Mouse (Mus musculus) forebrain, embryonic 14.5 days (tissue): ENCODE measurements around the gene Anapc15. TPM values are rescaled to one million over a fixed set of nuclear protein-coding genes. Genes with fewer than 3 reads are reported as not detected.
"Not testable (repeated sequence)": the region's sequence is repeated elsewhere in the genome, so short reads cannot be mapped to it uniquely, and the experiment has no call there.

ENCODE experiments used
- ATAC-seq: fragments of 200-750 bp; cut with Nextera tagmentation; 2 replicates; pipeline ENCODE4 v1.8.0; 2017; ENCODE audit warnings: mild to moderate bottlenecking, moderate library complexity
- DNase-seq: peaks from one replicate; pipeline ENCODE4 v3.0.0-alpha.2; 2015; ENCODE audit warnings: low spot score
- H3K27ac ChIP-seq: fragments of 300-500 bp; sonication (generic); 2 replicates; pipeline ENCODE4 v1.5.1; 2014; ENCODE audit warnings: low read depth, mild to moderate bottlenecking, control low read depth, low read length, moderate library complexity
- H3K27me3 ChIP-seq: fragments of 300-500 bp; sonication (generic); replicated peaks from 2 replicates; pipeline ENCODE4 v1.6.1; 2014; ENCODE audit warnings: low read length, control low read depth, mixed read lengths; ENCODE audit not compliant: control insufficient read depth, insufficient read depth
- H3K36me3 ChIP-seq: fragments of 300-500 bp; sonication (generic); 2 replicates; pipeline ENCODE4 v1.6.1; 2014; ENCODE audit warnings: low read length, control low read depth; ENCODE audit not compliant: control insufficient read depth, insufficient read depth
- H3K4me1 ChIP-seq: fragments of 300-500 bp; sonication (generic); 2 replicates; pipeline ENCODE4 v1.6.1; 2014; ENCODE audit warnings: antibody characterized with exemption, low read length, control low read depth; ENCODE audit not compliant: control insufficient read depth, insufficient read depth
- H3K4me2 ChIP-seq: fragments of 300-500 bp; sonication (generic); 2 replicates; pipeline ENCODE4 v1.6.1; 2014; ENCODE audit warnings: mild to moderate bottlenecking, control low read depth, low read length
- H3K4me3 ChIP-seq: fragments of 300-500 bp; sonication (generic); 2 replicates; pipeline ENCODE4 v1.5.1; 2014; ENCODE audit warnings: low read depth, low read length, control low read depth
- H3K9ac ChIP-seq: fragments of 300-500 bp; sonication (generic); 2 replicates; pipeline ENCODE4 v1.6.1; 2014; ENCODE audit warnings: mild to moderate bottlenecking, low read length, control low read depth, moderate library complexity
- H3K9me3 ChIP-seq: fragments of 300-500 bp; sonication (generic); replicated peaks from 2 replicates; pipeline ENCODE4 v1.6.1; 2016; ENCODE audit warnings: low read length, control low read depth, mixed read lengths; ENCODE audit not compliant: control insufficient read depth
- WGBS: fragments of 180-500 bp; shearing (Covaris S2); extraction: QIAGEN DNeasy Blood & Tissue Kit; methylation state at CpG from one replicate; pipeline ENCODE4 v1.1.7; 2014; 5-methylcytosine and 5-hydroxymethylcytosine counted together
- microRNA-seq: library from miRNA; unstranded; fragments of <30 nt; microRNA quantifications from one replicate; pipeline ENCODE4, GENCODE M21; 2016
- polyA plus RNA-seq: library from polyadenylated mRNA; unstranded; fragments of >200 nt; fragmentation: Nextera tagmentation; extraction: Ambion mirVana; gene quantifications from 2 replicates; pipeline ENCODE4 v1.2.1, GENCODE M21; 2014

Anapc15 gene
- polyA plus RNA-seq, 1 experiment from 2014 or later, result 87.6 TPM

GRCm38 (mm10) chr7:101949008-101949407, 85.5 kb downstream of the Anapc15 start:
- H3K36me3 ChIP-seq, H3K9me3 ChIP-seq, H3K4me1 ChIP-seq, H3K4me3 ChIP-seq, H3K27me3 ChIP-seq, H3K4me2 ChIP-seq, H3K9ac ChIP-seq, DNase-seq, H3K27ac ChIP-seq, ATAC-seq: not testable (repeated sequence)
- 87% methylated on average over 5 of the region's 5 CpGs for WGBS

Small RNA genes lying within 50 kb of the gene (microRNA-seq; reads per million reads assigned to microRNA genes)
- gene Gm22655, result not detected

Other genes with a start within 250 kb of the Anapc15 start
- gene Clpb, start 200.1 kb upstream of the Anapc15 start, polyA plus RNA-seq, result 31.9 and 44.1 TPM in 2 replicates
- not detected in 2 replicates for gene Phox2a, start 45.4 kb upstream of the Anapc15 start, polyA plus RNA-seq
- 8.2 and 15.3 TPM in 2 replicates for gene Inppl1, start 25.5 kb upstream of the Anapc15 start, polyA plus RNA-seq
- 1.1 and 1.8 TPM in 2 replicates for gene Folr2, start 6.5 kb upstream of the Anapc15 start, polyA plus RNA-seq
- gene Folr1, start 7.1 kb downstream of the Anapc15 start, polyA plus RNA-seq, result 26.1 and 30.6 TPM in 2 replicates
- gene Lamtor1, start 42.2 kb downstream of the Anapc15 start, polyA plus RNA-seq, result 181 and 201 TPM in 2 replicates
- 0.18 and 0.36 TPM in 2 replicates for gene Tomt, start 42.6 kb downstream of the Anapc15 start, polyA plus RNA-seq
- gene Lrrc51, start 70.2 kb downstream of the Anapc15 start, polyA plus RNA-seq, result 9.6 and 12.9 TPM in 2 replicates
- 72.4 and 74.4 TPM in 2 replicates for gene Numa1, start 70.4 kb downstream of the Anapc15 start, polyA plus RNA-seq
- 2.0 and 2.9 TPM in 2 replicates for gene Il18bp, start 155.0 kb downstream of the Anapc15 start, polyA plus RNA-seq
- gene Rnf121, start 201.8 kb downstream of the Anapc15 start, polyA plus RNA-seq, result 33.9 and 35.2 TPM in 2 replicates
- gene Xndc1, start 201.8 kb downstream of the Anapc15 start, polyA plus RNA-seq, result 19.0 and 23.5 TPM in 2 replicates
- 0.99 and 1.3 TPM in 2 replicates for gene Xntrpc, start 202.0 kb downstream of the Anapc15 start, polyA plus RNA-seq
- gene Trpc2, start 219.4 kb downstream of the Anapc15 start, polyA plus RNA-seq, result not detected in 2 replicates
- gene Art1, start 238.0 kb downstream of the Anapc15 start, polyA plus RNA-seq, result 0.30 and 0.56 TPM in 2 replicates
- 0.98 and 1.0 TPM in 2 replicates for gene Art5, start 245.8 kb downstream of the Anapc15 start, polyA plus RNA-seq